Comparison of ENCODE assay signal across 8 mouse cellular contexts in genomic region chr2:75685458-75685861, GRCm38 (mm10). TPM values are rescaled to one million over a fixed set of nuclear protein-coding genes. Genes with fewer than 3 reads are reported as not detected.
A peak's percentile ranks its signal among the peaks of the same experiment; 100 is the strongest.
DNase-seq lines count a peak whose midpoint lies in the region; ATAC-seq lines count a peak whose summit lies in the region.

No protein-coding gene starts in this region.

- DNase-seq in adrenal gland, adult (ENCODE audit: inconsistent age in 2 of 2, low spot score in 1 of 2), result peak; percentile 62 to 89
- DNase-seq in adrenal gland, postnatal 4 days (ENCODE audit: low spot score in 2 of 2), result no peak
- DNase-seq in testis, postnatal 14 days (ENCODE audit: low spot score), result peak; percentile 31
- DNase-seq in testis, postnatal 10 days (ENCODE audit: low spot score), result no peak
- DNase-seq in liver, embryonic 13.5 days, result no peak
- DNase-seq in splenic B cell, adult 2 months (ENCODE audit: low read depth, low spot score), result peak; percentile 42
- DNase-seq in yolk sac, embryonic 10.5 days (ENCODE audit: low spot score), result no peak
- no peak for DNase-seq in ovary, postnatal 36 days (ENCODE audit: low spot score)

- no peak overlapping the region for H3K4me2 ChIP-seq in liver, embryonic 13.5 days

- H3K9ac ChIP-seq in liver, embryonic 13.5 days, result no peak overlapping the region

- WGBS in liver, embryonic 13.5 days (ENCODE audit: insufficient replicate concordance), result 44% methylated on average over 6 of the region's 6 CpGs

- H3K27ac ChIP-seq in liver, embryonic 13.5 days, result peak overlapping the region; percentile 41; the same call in 1 of the 2 replicates

- ATAC-seq in liver, embryonic 13.5 days (ENCODE audit: low read depth), result no peak

- no peaks in the 10 kb centered on the region for H3K9me3 ChIP-seq in liver, embryonic 13.5 days (replicated peaks)

- H3K4me3 ChIP-seq in liver, embryonic 13.5 days (replicated peaks), result no peak overlapping the region

- no peaks in the 10 kb centered on the region for H3K27me3 ChIP-seq in liver, embryonic 13.5 days
- H3K27me3 ChIP-seq in splenic B cell, adult 2 months (ENCODE audit: control insufficient read depth, insufficient read depth, low read length, poor library complexity, severe bottlenecking), result no peaks in the 10 kb centered on the region

- H3K4me1 ChIP-seq in liver, embryonic 13.5 days (replicated peaks), result peaks cover 83% of the 10 kb centered on the region

- H3K36me3 ChIP-seq in liver, embryonic 13.5 days, result peaks cover 40% of the 10 kb centered on the region
- no peaks in the 10 kb centered on the region for H3K36me3 ChIP-seq in splenic B cell, adult 2 months (ENCODE audit: control insufficient read depth, insufficient read depth, low read length, poor library complexity, severe bottlenecking)

RNA-seq across cellular contexts. Expression of gene Nfe2l2, which starts 19.0 kb away (rescaled TPM):
- total RNA-seq in adrenal gland, postnatal 4 days (2021), result 10 to 100 TPM; 71.3 to 80.4 TPM
- polyA plus RNA-seq in liver, embryonic 13.5 days (2015; fragmentation: Nextera tagmentation; extraction: Ambion mirVana), result 44.6 and 54.3 TPM in 2 replicates

RNA-seq across cellular contexts. Expression of gene Hnrnpa3, which starts 26.4 kb away (rescaled TPM):
- total RNA-seq in adrenal gland, postnatal 4 days (2021), result 100 to 1,000 TPM; 525 to 570 TPM
- 161 and 182 TPM in 2 replicates for polyA plus RNA-seq in liver, embryonic 13.5 days (2015; fragmentation: Nextera tagmentation; extraction: Ambion mirVana)

Comparison
In these comparisons a context has a peak if more than half of its experiments do, and no peak if none do; other contexts are left out.
1. DNase-seq: peak in adrenal gland, adult (2 of 2), testis, postnatal 14 days (single experiment) and splenic B cell, adult 2 months (single experiment); none in adrenal gland, postnatal 4 days (0 of 2), testis, postnatal 10 days (single experiment), liver, embryonic 13.5 days (single experiment), yolk sac, embryonic 10.5 days (single experiment) and ovary, postnatal 36 days (single experiment).